Mouse (Mus musculus): ENCODE results near the gene Otulin. TPM values are rescaled to one million over a fixed set of nuclear protein-coding genes. Genes with fewer than 3 reads are reported as not detected.

Otulin gene
- polyA plus RNA-seq, 1 experiment: 36.9 TPM

GRCm38 (mm10) chr15:27586093-27586480 lies 44.4 kb downstream of the Otulin start:
- no peak overlapping the region for H3K4me3 ChIP-seq
- no peak overlapping the region for H3ac ChIP-seq (ENCODE audit: control insufficient read depth, insufficient read length)
- no peaks in the 10 kb centered on the region for H3K27me3 ChIP-seq (ENCODE audit: control insufficient read depth, insufficient read depth, insufficient read length)
- no peak overlapping the region for H3K4me2 ChIP-seq (ENCODE audit: low read depth)
- TF ChIP-seq POLR2A (IDR thresholded peaks at IDR 0.05; ENCODE audit: insufficient read length, low read depth) (no peak), USF1 (IDR thresholded peaks at IDR 0.05; ENCODE audit: low read depth) (no peak), SRF (IDR thresholded peaks at IDR 0.05; ENCODE audit: control insufficient read depth, insufficient read length, low read depth) (no peak), MYOG (IDR thresholded peaks at IDR 0.05; ENCODE audit: control insufficient read depth in 1 of 3, insufficient read depth in 1 of 3, insufficient read length in 2 of 3, low read depth in 2 of 3) (no peak), E2F4 (IDR thresholded peaks at IDR 0.05; ENCODE audit: insufficient read depth) (no peak), CEBPB (IDR thresholded peaks at IDR 0.05; ENCODE audit: insufficient read depth, poor library complexity, severe bottlenecking) (no peak), MAX (IDR thresholded peaks at IDR 0.05; ENCODE audit: low read depth) (no peak)
- peaks cover 50% of the 10 kb centered on the region for H3K36me3 ChIP-seq (ENCODE audit: control insufficient read depth, insufficient read depth)
- no peaks in the 10 kb centered on the region for H3K79me2 ChIP-seq (ENCODE audit: control insufficient read depth, insufficient read depth)

- Histone ChIP-seq H3K27me3 (ENCODE audit: control insufficient read depth, insufficient read depth, insufficient read length) (no peaks in the 10 kb centered on the region), H3K36me3 (ENCODE audit: control insufficient read depth, insufficient read depth) (peaks cover 45% of the 10 kb centered on the region), H3ac (ENCODE audit: control insufficient read depth, insufficient read length) (no peak overlapping the region), H3K79me2 (ENCODE audit: control insufficient read depth, insufficient read depth) (no peaks in the 10 kb centered on the region), H3K4me2 (ENCODE audit: low read depth) (no peak overlapping the region), H3K4me3 (no peak overlapping the region)
- TF ChIP-seq USF1 (IDR thresholded peaks at IDR 0.05; ENCODE audit: low read depth): peak; percentile 54
- no peak for TF ChIP-seq MYOD1 (IDR thresholded peaks at IDR 0.05; ENCODE audit: control insufficient read depth in 1 of 3, insufficient read length in 2 of 3, low read depth in 2 of 3)
These were observed 44.9 kb downstream of the Otulin start for GRCm38 (mm10) chr15:27585466-27586092.

DNA sequence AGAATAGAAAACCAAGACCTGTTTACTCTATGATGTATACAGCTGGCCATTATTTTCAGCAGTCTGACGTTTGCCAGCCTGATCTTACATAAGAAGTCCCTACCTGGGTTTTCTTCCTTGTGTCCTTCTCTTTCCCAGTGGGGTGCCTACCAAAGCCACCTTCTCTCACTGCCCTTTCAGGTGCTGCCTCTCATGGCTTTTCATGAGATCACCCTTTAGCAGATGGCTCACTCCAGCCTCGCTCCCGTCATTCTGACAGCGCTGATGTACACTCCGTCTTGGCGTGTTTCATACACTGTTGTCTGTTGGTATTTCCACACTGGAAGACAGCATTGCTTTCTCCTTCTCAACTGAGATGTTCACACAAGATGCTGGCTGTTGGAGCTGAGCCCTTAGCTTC lies 46.9 kb downstream of the Otulin start:
- Histone ChIP-seq H3K79me2 (ENCODE audit: control insufficient read depth, insufficient read depth) (no peaks in the 10 kb centered on the region), H3K36me3 (ENCODE audit: control insufficient read depth, insufficient read depth) (peaks cover 30% of the 10 kb centered on the region), H3K4me2 (ENCODE audit: low read depth) (no peak overlapping the region), H3ac (ENCODE audit: control insufficient read depth, insufficient read length) (no peak overlapping the region), H3K4me3 (no peak overlapping the region), H3K27me3 (ENCODE audit: control insufficient read depth, insufficient read depth, insufficient read length) (no peaks in the 10 kb centered on the region)
- TF ChIP-seq CEBPB (IDR thresholded peaks at IDR 0.05; ENCODE audit: insufficient read depth, poor library complexity, severe bottlenecking) (no peak), POLR2AphosphoS2 (IDR thresholded peaks at IDR 0.05; ENCODE audit: insufficient read length, low read depth) (no peak), TCF12 (IDR thresholded peaks at IDR 0.05; ENCODE audit: insufficient read depth, poor library complexity, severe bottlenecking) (no peak)

- Histone ChIP-seq H3K79me2 (ENCODE audit: control insufficient read depth, insufficient read depth) (no peaks in the 10 kb centered on the region), H3K4me3 (no peak overlapping the region), H3K4me2 (ENCODE audit: low read depth) (no peak overlapping the region), H3K36me3 (ENCODE audit: control insufficient read depth, insufficient read depth) (peaks cover 30% of the 10 kb centered on the region), H3ac (ENCODE audit: control insufficient read depth, insufficient read length) (no peak overlapping the region), H3K27me3 (ENCODE audit: control insufficient read depth, insufficient read depth, insufficient read length) (no peaks in the 10 kb centered on the region)
- TF ChIP-seq USF1 (IDR thresholded peaks at IDR 0.05; ENCODE audit: low read depth) (no peak), TCF3 (IDR thresholded peaks at IDR 0.05; ENCODE audit: insufficient read length, low read depth) (no peak)
These were observed 47.5 kb downstream of the Otulin start for GRCm38 (mm10) chr15:27583042-27583441.

- H3ac ChIP-seq (ENCODE audit: control insufficient read depth, insufficient read length): no peak overlapping the region
- no peaks in the 10 kb centered on the region for H3K79me2 ChIP-seq (ENCODE audit: control insufficient read depth, insufficient read depth)
- H3K36me3 ChIP-seq (ENCODE audit: control insufficient read depth, insufficient read depth): peaks cover 30% of the 10 kb centered on the region
- TF ChIP-seq TCF3 (IDR thresholded peaks at IDR 0.05; ENCODE audit: insufficient read length, low read depth): no peak
- TF ChIP-seq E2F4 (IDR thresholded peaks at IDR 0.05; ENCODE audit: insufficient read depth): no peak
- no peak for TF ChIP-seq MAX (IDR thresholded peaks at IDR 0.05; ENCODE audit: low read depth)
- TF ChIP-seq SRF (IDR thresholded peaks at IDR 0.05; ENCODE audit: control insufficient read depth, insufficient read length, low read depth): no peak
- TF ChIP-seq POLR2AphosphoS2 (IDR thresholded peaks at IDR 0.05; ENCODE audit: insufficient read length, low read depth): no peak
- no peak for TF ChIP-seq POLR2A (IDR thresholded peaks at IDR 0.05; ENCODE audit: insufficient read length, low read depth)
- no peak for TF ChIP-seq MYOG (IDR thresholded peaks at IDR 0.05; ENCODE audit: control insufficient read depth in 1 of 3, insufficient read depth in 1 of 3, insufficient read length in 2 of 3, low read depth in 2 of 3)
- no peak overlapping the region for H3K4me2 ChIP-seq (ENCODE audit: low read depth)
- H3K27me3 ChIP-seq (ENCODE audit: control insufficient read depth, insufficient read depth, insufficient read length): no peaks in the 10 kb centered on the region
- H3K4me3 ChIP-seq: no peak overlapping the region
These were observed 48.1 kb downstream of the Otulin start for GRCm38 (mm10) chr15:27582428-27582827.

- H3K36me3 ChIP-seq (ENCODE audit: control insufficient read depth, insufficient read depth): peaks cover 24% of the 10 kb centered on the region
- H3K4me2 ChIP-seq (ENCODE audit: low read depth): no peak overlapping the region
- H3K4me3 ChIP-seq: no peak overlapping the region
- no peak overlapping the region for H3ac ChIP-seq (ENCODE audit: control insufficient read depth, insufficient read length)
- TF ChIP-seq MYOG (IDR thresholded peaks at IDR 0.05; ENCODE audit: control insufficient read depth in 1 of 3, insufficient read depth in 1 of 3, insufficient read length in 2 of 3, low read depth in 2 of 3) (no peak), POLR2A (IDR thresholded peaks at IDR 0.05; ENCODE audit: insufficient read length, low read depth) (no peak), REST (IDR thresholded peaks at IDR 0.05; ENCODE audit: insufficient read depth, insufficient read length) (no peak), TCF3 (IDR thresholded peaks at IDR 0.05; ENCODE audit: insufficient read length, low read depth) (no peak), SRF (IDR thresholded peaks at IDR 0.05; ENCODE audit: control insufficient read depth, insufficient read length, low read depth) (no peak), MAX (IDR thresholded peaks at IDR 0.05; ENCODE audit: low read depth) (no peak), POLR2AphosphoS2 (IDR thresholded peaks at IDR 0.05; ENCODE audit: insufficient read length, low read depth) (no peak), CEBPB (IDR thresholded peaks at IDR 0.05; ENCODE audit: insufficient read depth, poor library complexity, severe bottlenecking) (no peak), TCF12 (IDR thresholded peaks at IDR 0.05; ENCODE audit: insufficient read depth, poor library complexity, severe bottlenecking) (no peak), MYOD1 (IDR thresholded peaks at IDR 0.05; ENCODE audit: control insufficient read depth in 1 of 3, insufficient read length in 2 of 3, low read depth in 2 of 3) (no peak), USF1 (IDR thresholded peaks at IDR 0.05; ENCODE audit: low read depth) (no peak), E2F4 (IDR thresholded peaks at IDR 0.05; ENCODE audit: insufficient read depth) (no peak)
- H3K79me2 ChIP-seq (ENCODE audit: control insufficient read depth, insufficient read depth): no peaks in the 10 kb centered on the region
- no peaks in the 10 kb centered on the region for H3K27me3 ChIP-seq (ENCODE audit: control insufficient read depth, insufficient read depth, insufficient read length)
These were observed 48.9 kb downstream of the Otulin start for GRCm38 (mm10) chr15:27581640-27582039.

All from myocyte (in vitro differentiated cells).